Mouse (Mus musculus) olfactory bulb, adult 2 months (tissue): ENCODE data around the gene Gfap.

Experiments used
- CTCF ChIP-seq: fragments of 200-500 bp; IDR thresholded peaks from 2 replicates; pipeline ENCODE4 v1.5.1; 2012; ENCODE audit warnings: low read depth, mild to moderate bottlenecking, low read length, moderate library complexity; ENCODE audit not compliant: insufficient read depth
- POLR2A ChIP-seq: fragments of 200-500 bp; IDR thresholded peaks from 2 replicates; pipeline ENCODE4 v1.6.1; 2012; ENCODE audit warnings: mild to moderate bottlenecking, low read depth, low read length, moderate library complexity; ENCODE audit not compliant: insufficient read depth

GRCm38 (mm10) chr11:102895779-102896178 lies 4.9 kb downstream of the Gfap start:
- no peak for TF ChIP-seq CTCF
- no peak for TF ChIP-seq POLR2A
